Mouse (Mus musculus): ENCODE measurements around the gene Bpifb5.

GRCm38 (mm10) chr2:154255770-154256169 lies 32.2 kb downstream of the Bpifb5 start:
- TF ChIP-seq CTCF (IDR thresholded peaks at IDR 0.05; ENCODE audit: low read depth, low read length) (no peak), POLR2A (IDR thresholded peaks at IDR 0.05; ENCODE audit: borderline replicate concordance, low read depth, low read length) (no peak)

Measured in bone marrow macrophage, adult 2 months (primary cell).